Mouse (Mus musculus) gastrocnemius, postnatal 36 days (tissue): Measurements from ENCODE around the gene Sh3glb2. TPM values are rescaled to one million over a fixed set of nuclear protein-coding genes. Genes with fewer than 3 reads are reported as not detected.

ENCODE experiments used
- DNase-seq, 2 experiments: peaks; one replicate each; pipeline ENCODE4 v3.0.0; 2022
- intact Hi-C: fragments of 180-260 bp; cut with DNase I; formaldehyde crosslinking; loops from one replicate; pipeline ENCODE4 v1.15.1; 2025
- long read RNA-seq, 2 experiments: library from polyadenylated mRNA; stranded (forward); transcript quantifications; one replicate each; pipeline ENCODE4 v2.0.0; 2021
- total RNA-seq, 2 experiments: library from RNA; stranded (reverse); gene quantifications; 2 replicates each; pipeline ENCODE4 v1.2.3; 2021

Sh3glb2 gene
- 10 to 100 TPM; 16.3 to 17.6 TPM for total RNA-seq
- long read RNA-seq, experiment 1, transcript Sh3glb2-201 (11 exons, 1,810 nt): major isoform, 13 of 31 reads
- long read RNA-seq, experiment 1, partial matches to known transcripts: 5 of 31 reads
- long read RNA-seq, experiment 1, other reads (novel, unspliced or antisense): 13 of 31 reads
- long read RNA-seq, experiment 2, transcript Sh3glb2-201 (11 exons, 1,810 nt): major isoform, 12 of 28 reads
- long read RNA-seq, experiment 2, partial matches to known transcripts: 1 of 28 reads
- long read RNA-seq, experiment 2, other reads (novel, unspliced or antisense): 12 of 28 reads

GRCm38 (mm10) chr2:30358533-30359531, at the start of gene Sh3glb2:
Gene Sh3glb2, minus strand, starts transcription at chr2:30359337.
- peak; percentile 73 to 81 for DNase-seq
- intact Hi-C loops: no loop called here

GRCm38 (mm10) chr2:30408452-30409100, 49.4 kb upstream of the Sh3glb2 start:
- DNase-seq: no peak
- intact Hi-C loops: no loop called here

GRCm38 (mm10) chr2:30407778-30408177, 48.6 kb upstream of the Sh3glb2 start:
- intact Hi-C loops: no loop called here
- no peak for DNase-seq

GRCm38 (mm10) chr2:30407221-30407620, 48.1 kb upstream of the Sh3glb2 start:
- DNase-seq: no peak
- intact Hi-C loops: no loop called here

GRCm38 (mm10) chr2:30403870-30404269, 44.7 kb upstream of the Sh3glb2 start:
- DNase-seq: no peak
- intact Hi-C loops: no loop called here

- DNase-seq: no peak
- intact Hi-C loops: no loop called here
Measured at GRCm38 (mm10) chr2:30402843-30403242, 43.7 kb upstream of the Sh3glb2 start.

- intact Hi-C loops: no loop called here
- peak; percentile 45 to 64 for DNase-seq
Measured at GRCm38 (mm10) chr2:30402351-30402826, 43.3 kb upstream of the Sh3glb2 start.

GRCm38 (mm10) chr2:30401581-30401980, 42.4 kb upstream of the Sh3glb2 start:
- intact Hi-C loops: no loop called here
- DNase-seq: no peak

- intact Hi-C loops: no loop called here
- DNase-seq: no peak
Measured at GRCm38 (mm10) chr2:30399191-30400171, 40.3 kb upstream of the Sh3glb2 start.

- DNase-seq: no peak
- intact Hi-C loops: no loop called here
Measured at GRCm38 (mm10) chr2:30397986-30398512, 38.9 kb upstream of the Sh3glb2 start.

- intact Hi-C loops: no loop called here
- no peak for DNase-seq
Measured at GRCm38 (mm10) chr2:30396246-30396645, 37.1 kb upstream of the Sh3glb2 start.

- intact Hi-C loops: no loop called here
- no peak for DNase-seq
Measured at GRCm38 (mm10) chr2:30395757-30396156, 36.6 kb upstream of the Sh3glb2 start.

GRCm38 (mm10) chr2:30393370-30393656, 34.2 kb upstream of the Sh3glb2 start:
- intact Hi-C loops: no loop called here
- DNase-seq: no peak

- DNase-seq: peak; percentile 61 to 73
Measured at GRCm38 (mm10) chr2:30392577-30393369, 33.6 kb upstream of the Sh3glb2 start.

GRCm38 (mm10) chr2:30392114-30392576, 33.0 kb upstream of the Sh3glb2 start, which contains the start of gene Dolpp1:
Gene Dolpp1, plus strand, starts transcription at chr2:30392254.
- intact Hi-C loops: no loop called here
- DNase-seq: peak; percentile 92 to 95

More at GRCm38 (mm10) chr2:30392577-30393369, 33.6 kb upstream of the Sh3glb2 start:
- intact Hi-C loops: no loop called here

- intact Hi-C loops: no loop called here
- no peak for DNase-seq
Measured at GRCm38 (mm10) chr2:30389000-30389399, 29.9 kb upstream of the Sh3glb2 start.

GRCm38 (mm10) chr2:30386913-30387312, 27.8 kb upstream of the Sh3glb2 start:
- no peak for DNase-seq
- intact Hi-C loops: no loop called here

- intact Hi-C loops: no loop called here
- DNase-seq: no peak
Measured at GRCm38 (mm10) chr2:30385591-30385990, 26.5 kb upstream of the Sh3glb2 start.
